Mouse (Mus musculus): ENCODE results near the gene Gm10643.
A peak's percentile ranks its signal among the peaks of the same experiment; 100 is the strongest.

The Gm10643 gene

GRCm38 (mm10) chr8:84032777-84033176 is 32.2 kb downstream of the Gm10643 start:
- no peak for DNase-seq

GRCm38 (mm10) chr8:84029272-84029671 is 35.7 kb downstream of the Gm10643 start:
- DNase-seq, result no peak

- no peak for DNase-seq
Measured at GRCm38 (mm10) chr8:84027449-84027848, 37.5 kb downstream of the Gm10643 start.

GRCm38 (mm10) chr8:84025863-84026262 is 39.1 kb downstream of the Gm10643 start:
- peak; percentile 56 for DNase-seq

GRCm38 (mm10) chr8:84024171-84024570 is 40.8 kb downstream of the Gm10643 start:
- peak; percentile 49 for DNase-seq

- DNase-seq, result no peak
Measured at GRCm38 (mm10) chr8:84023631-84024030, 41.3 kb downstream of the Gm10643 start.

GRCm38 (mm10) chr8:84023085-84023484 is 41.9 kb downstream of the Gm10643 start:
- DNase-seq, result no peak

- DNase-seq, result no peak
Measured at GRCm38 (mm10) chr8:84021569-84021968, 43.4 kb downstream of the Gm10643 start.

GRCm38 (mm10) chr8:84021096-84021495 is 43.8 kb downstream of the Gm10643 start, which contains the start of gene Palm3:
Gene Palm3 (plus strand): TSS chr8:84021471.
- no peak for DNase-seq

GRCm38 (mm10) chr8:84019738-84020137 is 45.2 kb downstream of the Gm10643 start:
- DNase-seq, result no peak

GRCm38 (mm10) chr8:84015833-84016232 is 49.1 kb downstream of the Gm10643 start:
- no peak for DNase-seq
